Mouse (Mus musculus): ENCODE data around the gene Gm17324.

DNA sequence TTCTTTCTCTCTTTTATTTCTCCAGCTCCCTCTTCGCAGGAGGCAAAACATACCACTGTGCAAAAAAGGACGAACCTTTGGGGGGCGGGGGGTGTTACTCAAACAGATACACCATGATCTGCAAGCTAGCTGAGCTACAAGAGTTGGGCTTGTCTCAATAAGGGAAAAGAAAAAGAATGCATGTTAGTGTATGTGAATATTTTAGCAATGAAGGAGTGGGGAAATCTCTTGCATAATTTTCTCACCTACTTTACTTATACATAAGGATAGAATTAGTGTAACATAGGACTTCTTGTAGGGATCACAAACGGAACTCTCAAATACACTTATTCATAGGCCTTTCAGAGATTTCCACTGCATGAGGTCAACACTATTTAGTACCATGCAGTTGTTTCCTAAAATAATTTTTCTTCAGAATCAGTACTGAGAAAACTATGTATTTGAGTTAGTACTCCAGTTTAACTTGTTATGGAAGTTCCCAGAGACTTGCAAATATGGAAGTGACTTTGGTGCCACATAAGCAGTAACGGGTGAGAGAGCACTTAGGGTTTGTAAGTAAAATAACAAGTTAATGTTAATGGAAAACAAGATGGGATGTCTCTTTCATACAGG is 26.3 kb upstream of the Gm17324 start:
- TF ChIP-seq CTCF (IDR thresholded peaks at IDR 0.05; ENCODE audit: borderline replicate concordance, control insufficient read depth, extremely low read depth, insufficient read depth, low read length, poor library complexity): no peak
- TF ChIP-seq POLR2A (IDR thresholded peaks at IDR 0.05; ENCODE audit: control insufficient read depth, extremely low read depth, insufficient read depth, low read length, poor library complexity): no peak
